Mouse (Mus musculus): ENCODE data around the gene Lman2l. TPM values are rescaled to one million over a fixed set of nuclear protein-coding genes. Genes with fewer than 3 reads are reported as not detected.

Lman2l gene
- polyA plus RNA-seq, 1 experiment from 2014 or later = 32.1 TPM

DNA sequence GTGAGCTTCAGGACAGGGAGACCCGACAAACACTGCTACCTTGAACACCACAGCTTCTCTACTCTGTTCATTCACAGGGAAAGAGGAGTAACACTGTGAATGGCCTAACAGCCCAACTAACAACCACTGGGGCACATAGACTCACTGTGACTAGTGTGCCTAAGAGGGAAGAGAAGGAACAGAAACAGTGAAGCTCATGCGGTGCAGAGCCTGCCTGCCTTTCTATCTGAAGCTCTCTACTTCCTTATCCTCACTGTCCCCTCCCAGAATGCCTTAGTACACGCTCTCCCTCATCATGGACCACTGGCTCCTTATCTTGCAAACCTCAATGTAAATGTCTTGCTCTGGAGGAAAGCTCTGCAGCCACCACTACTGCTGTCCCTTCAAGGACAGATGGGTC, 7.8 kb downstream of the Lman2l start:
- Histone ChIP-seq H3K4me1 (ENCODE audit: control insufficient read depth, insufficient read depth, low read length) (no peaks in the 10 kb centered on the region), H3K9ac (ENCODE audit: low read depth, low read length) (no peak overlapping the region), H3K4me2 (ENCODE audit: low read depth, low read length) (no peak overlapping the region), H3K4me3 (ENCODE audit: low read length) (no peak overlapping the region), H3K36me3 (ENCODE audit: control insufficient read depth, insufficient read depth, low read length) (0 out of 2 replicates have a peak, but pooled peaks cover 4% of the 10 kb centered on the region), H3K27ac (ENCODE audit: low read length) (no peak overlapping the region), H3K9me3 (ENCODE audit: control insufficient read depth, low read length) (no peaks in the 10 kb centered on the region), H3K27me3 (replicated peaks; ENCODE audit: control insufficient read depth, insufficient read depth, low read length) (no peaks in the 10 kb centered on the region)
- ATAC-seq = no peak
- 86% methylated on average over 3 of the region's 3 CpGs for WGBS

DNA sequence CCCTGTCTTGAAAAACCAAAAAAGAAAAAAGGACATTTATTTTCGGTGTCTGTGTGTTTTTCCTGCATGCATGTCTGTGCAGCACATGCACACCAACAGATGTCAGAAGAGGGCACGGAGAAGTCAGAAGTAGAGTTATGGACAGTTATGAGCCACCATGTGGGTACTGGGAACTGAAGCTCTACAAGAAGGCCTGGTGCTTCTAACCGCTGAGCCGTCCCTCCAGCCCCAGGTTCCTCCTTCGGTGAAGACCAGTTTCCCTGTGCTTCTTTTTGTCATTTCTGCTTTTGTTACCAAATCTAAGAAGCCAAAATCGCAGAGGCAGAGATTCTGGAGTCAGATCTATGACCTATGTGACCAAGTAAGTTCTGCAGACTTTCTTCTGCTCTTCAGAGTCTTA, 8.6 kb downstream of the Lman2l start:
- no peak overlapping the region for H3K4me3 ChIP-seq (ENCODE audit: low read length)
- WGBS = 92% methylated on average over 6 of the region's 6 CpGs
- no peak overlapping the region for H3K27ac ChIP-seq (ENCODE audit: low read length)
- H3K4me2 ChIP-seq (ENCODE audit: low read depth, low read length) = no peak overlapping the region
- no peak for ATAC-seq
- 0 out of 2 replicates have a peak, but pooled peaks cover 6% of the 10 kb centered on the region for H3K36me3 ChIP-seq (ENCODE audit: control insufficient read depth, insufficient read depth, low read length)
- H3K4me1 ChIP-seq (ENCODE audit: control insufficient read depth, insufficient read depth, low read length) = no peaks in the 10 kb centered on the region
- no peaks in the 10 kb centered on the region for H3K27me3 ChIP-seq (replicated peaks; ENCODE audit: control insufficient read depth, insufficient read depth, low read length)
- H3K9ac ChIP-seq (ENCODE audit: low read depth, low read length) = no peak overlapping the region
- H3K9me3 ChIP-seq (ENCODE audit: control insufficient read depth, low read length) = no peaks in the 10 kb centered on the region

GRCm38 (mm10) chr1:36435071-36435470, 10.0 kb downstream of the Lman2l start:
- Histone ChIP-seq H3K36me3 (ENCODE audit: control insufficient read depth, insufficient read depth, low read length) (0 out of 2 replicates have a peak, but pooled peaks cover 8% of the 10 kb centered on the region), H3K27ac (ENCODE audit: low read length) (no peak overlapping the region), H3K9ac (ENCODE audit: low read depth, low read length) (no peak overlapping the region), H3K4me3 (ENCODE audit: low read length) (no peak overlapping the region), H3K4me1 (ENCODE audit: control insufficient read depth, insufficient read depth, low read length) (no peaks in the 10 kb centered on the region), H3K4me2 (ENCODE audit: low read depth, low read length) (no peak overlapping the region), H3K27me3 (replicated peaks; ENCODE audit: control insufficient read depth, insufficient read depth, low read length) (no peaks in the 10 kb centered on the region), H3K9me3 (ENCODE audit: control insufficient read depth, low read length) (no peaks in the 10 kb centered on the region)
- ATAC-seq = no peak
- 82% methylated on average over 4 of the region's 4 CpGs for WGBS

DNA sequence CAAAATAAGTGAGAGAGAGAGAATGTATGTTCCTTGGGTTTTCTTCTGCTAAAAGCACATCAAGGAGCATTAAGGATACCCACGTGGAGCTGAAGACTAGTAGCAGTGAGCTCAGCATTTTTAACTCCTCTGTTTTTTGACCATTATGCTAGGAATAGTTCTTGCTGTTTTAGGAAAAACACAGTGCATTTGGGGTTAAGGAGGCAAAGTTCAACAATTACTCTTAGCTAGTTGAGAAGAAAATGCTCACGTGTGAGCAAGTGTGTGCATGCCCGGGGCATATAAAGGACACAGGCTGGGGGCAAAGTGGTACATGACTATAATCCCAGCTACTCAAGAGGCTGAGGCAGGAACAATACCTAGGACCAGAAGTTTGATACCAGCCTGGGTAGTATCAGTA, 11.5 kb downstream of the Lman2l start:
- peaks cover 8% of the 10 kb centered on the region; the same call in 1 of the 2 replicates for H3K36me3 ChIP-seq (ENCODE audit: control insufficient read depth, insufficient read depth, low read length)
- H3K27me3 ChIP-seq (replicated peaks; ENCODE audit: control insufficient read depth, insufficient read depth, low read length) = no peaks in the 10 kb centered on the region
- no peak overlapping the region for H3K4me3 ChIP-seq (ENCODE audit: low read length)
- no peak for ATAC-seq
- 91% methylated on average over 3 of the region's 3 CpGs for WGBS
- no peak overlapping the region for H3K27ac ChIP-seq (ENCODE audit: low read length)
- H3K4me1 ChIP-seq (ENCODE audit: control insufficient read depth, insufficient read depth, low read length) = no peaks in the 10 kb centered on the region
- H3K4me2 ChIP-seq (ENCODE audit: low read depth, low read length) = no peak overlapping the region
- no peak overlapping the region for H3K9ac ChIP-seq (ENCODE audit: low read depth, low read length)
- H3K9me3 ChIP-seq (ENCODE audit: control insufficient read depth, low read length) = no peaks in the 10 kb centered on the region

GRCm38 (mm10) chr1:36432999-36433398, 12.1 kb downstream of the Lman2l start:
- WGBS = 79% methylated on average over 4 of the region's 4 CpGs
- H3K9me3 ChIP-seq (ENCODE audit: control insufficient read depth, low read length) = no peaks in the 10 kb centered on the region
- H3K27ac ChIP-seq (ENCODE audit: low read length) = no peak overlapping the region
- H3K9ac ChIP-seq (ENCODE audit: low read depth, low read length) = no peak overlapping the region
- no peak for ATAC-seq
- H3K4me3 ChIP-seq (ENCODE audit: low read length) = no peak overlapping the region
- H3K4me1 ChIP-seq (ENCODE audit: control insufficient read depth, insufficient read depth, low read length) = no peaks in the 10 kb centered on the region
- no peak overlapping the region for H3K4me2 ChIP-seq (ENCODE audit: low read depth, low read length)
- H3K36me3 ChIP-seq (ENCODE audit: control insufficient read depth, insufficient read depth, low read length) = peaks cover 11% of the 10 kb centered on the region; the same call in 1 of the 2 replicates
- H3K27me3 ChIP-seq (replicated peaks; ENCODE audit: control insufficient read depth, insufficient read depth, low read length) = no peaks in the 10 kb centered on the region

- 99% methylated on average over 2 of the region's 2 CpGs for WGBS
- H3K36me3 ChIP-seq (ENCODE audit: control insufficient read depth, insufficient read depth, low read length) = peaks cover 11% of the 10 kb centered on the region; the same call in 1 of the 2 replicates
Observed at GRCm38 (mm10) chr1:36429511-36429910, 15.6 kb downstream of the Lman2l start.

GRCm38 (mm10) chr1:36404531-36404930, 40.5 kb downstream of the Lman2l start:
- Histone ChIP-seq H3K4me1 (ENCODE audit: control insufficient read depth, insufficient read depth, low read length) (no peaks in the 10 kb centered on the region), H3K9me3 (ENCODE audit: control insufficient read depth, low read length) (no peaks in the 10 kb centered on the region), H3K4me2 (ENCODE audit: low read depth, low read length) (no peak overlapping the region), H3K9ac (ENCODE audit: low read depth, low read length) (no peak overlapping the region), H3K27me3 (replicated peaks; ENCODE audit: control insufficient read depth, insufficient read depth, low read length) (no peaks in the 10 kb centered on the region), H3K4me3 (ENCODE audit: low read length) (no peak overlapping the region), H3K27ac (ENCODE audit: low read length) (no peak overlapping the region), H3K36me3 (ENCODE audit: control insufficient read depth, insufficient read depth, low read length) (no peaks in the 10 kb centered on the region)
- 76% methylated on average over 6 of the region's 6 CpGs for WGBS
- ATAC-seq = no peak

More at GRCm38 (mm10) chr1:36429511-36429910, 15.6 kb downstream of the Lman2l start:
- Histone ChIP-seq H3K4me3 (ENCODE audit: low read length) (no peak overlapping the region), H3K9ac (ENCODE audit: low read depth, low read length) (no peak overlapping the region), H3K9me3 (ENCODE audit: control insufficient read depth, low read length) (no peaks in the 10 kb centered on the region), H3K27me3 (replicated peaks; ENCODE audit: control insufficient read depth, insufficient read depth, low read length) (no peaks in the 10 kb centered on the region), H3K4me2 (ENCODE audit: low read depth, low read length) (no peak overlapping the region), H3K27ac (ENCODE audit: low read length) (no peak overlapping the region), H3K4me1 (ENCODE audit: control insufficient read depth, insufficient read depth, low read length) (no peaks in the 10 kb centered on the region)
- ATAC-seq = no peak

DNA sequence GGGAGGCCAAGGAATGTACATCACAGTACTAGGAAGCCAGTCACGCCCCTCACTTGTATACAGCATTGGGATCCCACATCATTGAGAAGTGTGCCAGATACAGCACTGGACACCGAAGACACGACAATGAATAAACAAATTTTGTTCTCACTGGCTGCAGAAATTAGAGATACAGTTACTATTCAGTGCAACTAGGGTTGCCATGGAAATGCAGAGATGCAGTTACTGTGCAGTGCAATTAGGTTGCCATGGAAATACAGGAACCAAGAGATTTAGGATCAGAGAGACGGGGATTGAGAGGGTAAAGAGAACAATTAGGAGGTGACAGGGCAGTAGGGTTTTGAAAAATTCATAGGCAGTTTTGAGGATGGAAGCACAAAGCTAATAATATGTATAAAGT, 43.6 kb downstream of the Lman2l start:
- Histone ChIP-seq H3K4me2 (ENCODE audit: low read depth, low read length) (no peak overlapping the region), H3K9ac (ENCODE audit: low read depth, low read length) (no peak overlapping the region), H3K27ac (ENCODE audit: low read length) (no peak overlapping the region), H3K27me3 (replicated peaks; ENCODE audit: control insufficient read depth, insufficient read depth, low read length) (no peaks in the 10 kb centered on the region), H3K4me1 (ENCODE audit: control insufficient read depth, insufficient read depth, low read length) (no peaks in the 10 kb centered on the region), H3K36me3 (ENCODE audit: control insufficient read depth, insufficient read depth, low read length) (no peaks in the 10 kb centered on the region), H3K9me3 (ENCODE audit: control insufficient read depth, low read length) (no peaks in the 10 kb centered on the region), H3K4me3 (ENCODE audit: low read length) (no peak overlapping the region)
- WGBS = 54% methylated on average over 4 of the region's 4 CpGs
- no peak for ATAC-seq

GRCm38 (mm10) chr1:36397041-36397440, 48.0 kb downstream of the Lman2l start:
- Histone ChIP-seq H3K36me3 (ENCODE audit: control insufficient read depth, insufficient read depth, low read length) (no peaks in the 10 kb centered on the region), H3K9me3 (ENCODE audit: control insufficient read depth, low read length) (no peaks in the 10 kb centered on the region), H3K9ac (ENCODE audit: low read depth, low read length) (no peak overlapping the region), H3K4me3 (ENCODE audit: low read length) (no peak overlapping the region), H3K4me1 (ENCODE audit: control insufficient read depth, insufficient read depth, low read length) (no peaks in the 10 kb centered on the region), H3K4me2 (ENCODE audit: low read depth, low read length) (no peak overlapping the region), H3K27me3 (replicated peaks; ENCODE audit: control insufficient read depth, insufficient read depth, low read length) (no peaks in the 10 kb centered on the region), H3K27ac (ENCODE audit: low read length) (no peak overlapping the region)
- 25% methylated on average over 6 of the region's 6 CpGs for WGBS
- no peak for ATAC-seq

DNA sequence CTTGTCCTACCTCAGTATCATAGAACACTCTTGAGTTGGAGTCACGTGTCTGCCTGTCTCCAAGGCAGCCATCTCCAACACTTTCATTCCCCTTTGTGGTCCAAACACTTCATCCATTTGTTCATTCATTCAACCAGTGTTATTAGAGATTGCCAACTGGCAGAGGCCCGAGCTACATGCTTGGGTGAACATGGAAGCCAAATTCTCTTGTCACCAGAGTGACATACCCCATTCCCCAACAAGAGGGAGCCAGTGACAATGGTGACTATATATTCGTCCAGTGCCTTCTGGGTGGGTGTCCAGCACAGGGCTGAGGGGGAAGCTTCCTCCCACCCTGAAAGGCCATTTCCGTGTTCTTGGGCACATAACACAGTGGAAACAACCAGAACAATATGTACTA, 65.5 kb downstream of the Lman2l start:
- no peak overlapping the region for H3K27ac ChIP-seq (ENCODE audit: low read length)
- H3K27me3 ChIP-seq (replicated peaks; ENCODE audit: control insufficient read depth, insufficient read depth, low read length) = no peaks in the 10 kb centered on the region
- no peak overlapping the region for H3K4me2 ChIP-seq (ENCODE audit: low read depth, low read length)
- 77% methylated on average over 4 of the region's 4 CpGs for WGBS
- no peak overlapping the region for H3K4me3 ChIP-seq (ENCODE audit: low read length)
- no peaks in the 10 kb centered on the region for H3K4me1 ChIP-seq (ENCODE audit: control insufficient read depth, insufficient read depth, low read length)
- no peak for ATAC-seq
- no peak overlapping the region for H3K9ac ChIP-seq (ENCODE audit: low read depth, low read length)
- no peaks in the 10 kb centered on the region for H3K36me3 ChIP-seq (ENCODE audit: control insufficient read depth, insufficient read depth, low read length)
- no peaks in the 10 kb centered on the region for H3K9me3 ChIP-seq (ENCODE audit: control insufficient read depth, low read length)

Measured in intestine, embryonic 16.5 days (tissue).